Mouse (Mus musculus): Measurements from ENCODE around the gene Trim44. TPM values are rescaled to one million over a fixed set of nuclear protein-coding genes. Genes with fewer than 3 reads are reported as not detected.

The Trim44 gene
- polyA plus RNA-seq, 1 experiment from 2014 or later, result 88.6 TPM

- POLR2A ChIA-PET, result interaction anchor here (0.7 kb wide), 1 partner anchor 50 kb away, joined by 3 read pairs; no protein-coding TSS in a partner anchor
- no peaks in the 10 kb centered on the region for H3K27me3 ChIP-seq
- TF ChIP-seq CTCF (IDR thresholded peaks at IDR 0.05), result no peak
- ATAC-seq, result no peak
- in situ Hi-C loops (cut with MboI; ENCODE audit: low pct_unique_long_range_greater_than_20kb), result no loop called here
- CTCF ChIA-PET, result interaction anchor here (1.6 to 1.8 kb wide), 2 partner anchors 8 to 29 kb away, joined by 4 to 6 read pairs; no protein-coding TSS in a partner anchor
- DNase-seq (ENCODE audit: low read depth, low spot score), result no peak
Measured at GRCm38 (mm10) chr2:102325921-102326320, 81.7 kb downstream of the Trim44 start.

GRCm38 (mm10) chr2:102324336-102324735 is 83.3 kb downstream of the Trim44 start:
- ATAC-seq (no peak), DNase-seq (ENCODE audit: low read depth, low spot score) (no peak)
- TF ChIP-seq CTCF (IDR thresholded peaks at IDR 0.05), result no peak
- in situ Hi-C loops (cut with MboI; ENCODE audit: low pct_unique_long_range_greater_than_20kb), result no loop called here
- H3K27me3 ChIP-seq, result no peaks in the 10 kb centered on the region
- ChIA-PET POLR2A (no interaction called here), CTCF (interaction anchor here (1.0 to 1.6 kb wide), 2 partner anchors 9 to 42 kb away, joined by 3 to 4 read pairs; no protein-coding TSS in a partner anchor)

DNA sequence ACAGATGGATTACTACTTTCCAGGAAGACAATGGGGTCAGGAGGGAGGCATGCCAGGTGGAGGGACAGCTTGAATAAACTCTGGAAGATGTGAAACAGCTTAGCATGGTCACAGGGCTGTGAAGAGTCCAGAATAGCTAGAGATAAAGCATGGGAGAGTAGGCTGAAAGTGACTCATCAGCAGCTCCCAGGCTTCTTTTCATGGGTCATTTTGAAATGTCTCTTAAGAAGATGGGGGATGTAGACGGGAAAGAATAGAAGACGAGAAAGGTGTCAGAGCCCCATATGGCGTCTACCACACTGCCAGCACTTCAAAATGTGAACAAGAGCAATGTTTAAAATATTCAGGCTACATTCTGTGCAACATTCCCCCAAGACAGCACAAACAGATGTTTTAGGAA is 91.1 kb downstream of the Trim44 start:
- ATAC-seq, result no peak
- H3K27me3 ChIP-seq, result no peaks in the 10 kb centered on the region
- in situ Hi-C loops (cut with MboI; ENCODE audit: low pct_unique_long_range_greater_than_20kb), result no loop called here
- no peak for DNase-seq (ENCODE audit: low read depth, low spot score)
- ChIA-PET CTCF (no interaction called here), POLR2A (no interaction called here)
- TF ChIP-seq CTCF (IDR thresholded peaks at IDR 0.05), result no peak

DNA sequence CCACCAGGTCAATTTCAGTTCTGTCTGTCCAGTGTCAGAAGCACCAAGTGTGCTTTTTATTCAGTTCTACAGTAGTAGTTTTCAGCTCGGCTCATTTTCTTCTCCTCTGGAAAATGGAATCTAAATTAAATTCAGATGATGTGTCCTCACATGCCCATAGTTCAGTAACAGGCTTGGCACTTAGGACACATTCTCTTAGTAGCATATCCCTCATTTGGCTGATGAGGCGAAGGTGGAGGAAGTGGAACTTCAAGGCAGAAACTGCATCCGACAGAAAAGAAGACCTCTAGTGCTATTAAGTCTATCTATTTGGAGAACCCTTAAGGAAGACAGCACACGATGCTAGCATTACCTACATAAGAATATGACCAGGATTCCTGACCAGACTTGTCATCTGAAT is 92.5 kb downstream of the Trim44 start:
- POLR2A ChIA-PET, result interaction anchor here (0.5 kb wide), 1 partner anchor 167 kb away, joined by 3 read pairs; no protein-coding TSS in a partner anchor
- H3K27me3 ChIP-seq, result no peaks in the 10 kb centered on the region
- CTCF ChIA-PET, result interaction anchor here (1.3 to 1.5 kb wide), 3 partner anchors 12 to 25 kb away, joined by 3 to 4 read pairs (median 3); no protein-coding TSS in a partner anchor
- ATAC-seq (no peak), DNase-seq (ENCODE audit: low read depth, low spot score) (no peak)
- in situ Hi-C loops (cut with MboI; ENCODE audit: low pct_unique_long_range_greater_than_20kb), result no loop called here
- no peak for TF ChIP-seq CTCF (IDR thresholded peaks at IDR 0.05)

- H3K27me3 ChIP-seq, result no peaks in the 10 kb centered on the region
- CTCF ChIA-PET, result interaction anchor here (1.3 to 1.5 kb wide), 3 partner anchors 12 to 25 kb away, joined by 3 to 4 read pairs (median 3); no protein-coding TSS in a partner anchor
- TF ChIP-seq CTCF (IDR thresholded peaks at IDR 0.05), result no peak
- ATAC-seq (no peak), DNase-seq (ENCODE audit: low read depth, low spot score) (peak; percentile 34)
- POLR2A ChIA-PET, result interaction anchor here (0.5 kb wide), 1 partner anchor 166 kb away, joined by 3 read pairs; no protein-coding TSS in a partner anchor
- in situ Hi-C loops (cut with MboI; ENCODE audit: low pct_unique_long_range_greater_than_20kb), result no loop called here
Measured at GRCm38 (mm10) chr2:102314610-102315009, 93.0 kb downstream of the Trim44 start.

DNA sequence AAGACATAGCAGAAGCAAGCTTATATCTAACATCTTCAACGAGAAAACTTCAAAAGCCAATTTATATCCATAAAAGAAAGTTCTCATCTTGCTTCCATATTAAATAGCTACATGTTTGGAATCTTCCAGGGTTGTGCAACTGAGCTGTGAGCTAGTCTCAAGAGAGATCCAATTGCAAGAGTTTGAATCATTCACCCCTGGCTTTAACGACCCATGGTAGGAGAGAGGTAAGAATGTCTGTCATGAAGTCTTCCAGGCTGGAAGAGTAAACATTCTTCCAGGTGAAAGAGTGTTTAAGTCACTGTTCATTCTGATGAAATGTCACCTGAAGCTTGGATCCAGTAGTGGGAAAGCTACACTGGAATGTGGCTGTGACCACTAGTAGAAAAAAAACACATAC is 93.6 kb downstream of the Trim44 start:
- in situ Hi-C loops (cut with MboI; ENCODE audit: low pct_unique_long_range_greater_than_20kb), result no loop called here
- ATAC-seq, result no peak
- CTCF ChIA-PET, result interaction anchor here (1.3 kb wide), 2 partner anchors 13 to 24 kb away, joined by 3 to 4 read pairs; no protein-coding TSS in a partner anchor
- TF ChIP-seq CTCF (IDR thresholded peaks at IDR 0.05), result no peak
- POLR2A ChIA-PET, result interaction anchor here (1.0 to 1.1 kb wide), 2 partner anchors 20 to 66 kb away, joined by 3 read pairs; no protein-coding TSS in a partner anchor
- no peaks in the 10 kb centered on the region for H3K27me3 ChIP-seq
- no peak for DNase-seq (ENCODE audit: low read depth, low spot score)

GRCm38 (mm10) chr2:102312903-102313302 is 94.7 kb downstream of the Trim44 start:
- no peak for DNase-seq (ENCODE audit: low read depth, low spot score)
- no peaks in the 10 kb centered on the region for H3K27me3 ChIP-seq
- ChIA-PET POLR2A (interaction anchor here (0.7 kb wide), 1 partner anchor 88 kb away, joined by 3 read pairs; no protein-coding TSS in a partner anchor), CTCF (interaction anchor here (1.3 kb wide), 1 partner anchor 10 kb away, joined by 4 read pairs; no protein-coding TSS in a partner anchor)
- TF ChIP-seq CTCF (IDR thresholded peaks at IDR 0.05), result no peak
- in situ Hi-C loops (cut with MboI; ENCODE audit: low pct_unique_long_range_greater_than_20kb), result no loop called here
- ATAC-seq, result no peak

- DNase-seq (ENCODE audit: low read depth, low spot score), result no peak
- TF ChIP-seq CTCF (IDR thresholded peaks at IDR 0.05), result no peak
- ATAC-seq, result no peak
- ChIA-PET POLR2A (no interaction called here), CTCF (interaction anchor here (1.0 to 1.2 kb wide), 2 partner anchors 10 to 18 kb away, joined by 3 to 4 read pairs; no protein-coding TSS in a partner anchor)
- in situ Hi-C loops (cut with MboI; ENCODE audit: low pct_unique_long_range_greater_than_20kb), result no loop called here
- H3K27me3 ChIP-seq, result no peaks in the 10 kb centered on the region
Measured at GRCm38 (mm10) chr2:102303274-102303673, 104.4 kb downstream of the Trim44 start.

DNA sequence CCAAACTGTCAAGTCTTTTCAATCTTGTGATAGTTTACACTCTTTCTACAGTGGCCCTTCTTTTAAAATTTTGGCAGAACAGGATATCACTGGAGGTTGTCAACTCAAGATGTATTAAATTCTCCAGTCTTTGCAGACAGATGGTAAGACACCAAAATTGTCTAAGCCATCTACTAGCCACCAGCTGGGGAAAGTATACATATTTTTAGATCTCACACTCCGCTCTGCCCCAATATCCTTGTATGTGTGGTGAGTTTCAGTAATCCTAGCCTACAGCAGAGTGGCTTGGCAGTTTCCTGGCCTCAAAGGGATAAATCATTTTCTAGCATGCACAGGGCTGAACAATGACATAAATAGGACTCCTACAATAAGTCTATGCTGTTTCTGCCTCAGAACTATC is 105.1 kb downstream of the Trim44 start:
- no peak for ATAC-seq
- no peak for DNase-seq (ENCODE audit: low read depth, low spot score)
- no peak for TF ChIP-seq CTCF (IDR thresholded peaks at IDR 0.05)
- POLR2A ChIA-PET, result no interaction called here
- no peaks in the 10 kb centered on the region for H3K27me3 ChIP-seq
- in situ Hi-C loops (cut with MboI; ENCODE audit: low pct_unique_long_range_greater_than_20kb), result no loop called here
- CTCF ChIA-PET, result no interaction called here

GRCm38 (mm10) chr2:102294827-102295270 is 112.8 kb downstream of the Trim44 start:
- CTCF ChIA-PET, result interaction anchor here (1.9 kb wide), 1 partner anchor 11 kb away, joined by 5 read pairs; no protein-coding TSS in a partner anchor
- DNase-seq (ENCODE audit: low read depth, low spot score) (no peak), ATAC-seq (no peak)
- POLR2A ChIA-PET, result no interaction called here
- no peak for TF ChIP-seq CTCF (IDR thresholded peaks at IDR 0.05)
- in situ Hi-C loops (cut with MboI; ENCODE audit: low pct_unique_long_range_greater_than_20kb), result no loop called here
- no peaks in the 10 kb centered on the region for H3K27me3 ChIP-seq

DNA sequence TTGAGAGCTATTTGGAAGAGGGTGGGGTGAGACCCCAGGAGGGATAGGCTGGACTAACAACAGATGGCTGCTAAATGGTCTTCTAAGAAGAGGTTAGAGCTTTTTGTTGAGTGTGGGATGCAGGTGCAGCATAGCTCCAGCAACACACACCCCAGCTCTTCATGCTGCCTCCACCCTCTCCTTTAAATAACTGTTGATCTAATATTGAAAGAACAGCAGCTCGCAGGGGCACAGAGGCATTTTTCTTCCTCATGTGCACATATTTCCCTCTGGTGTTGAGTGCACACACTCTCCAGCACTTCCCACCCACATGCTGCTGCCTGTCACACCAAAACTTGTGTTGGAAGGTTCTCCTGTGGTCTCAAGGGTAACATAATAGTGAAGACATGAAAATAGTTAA is 114.4 kb downstream of the Trim44 start:
- ChIA-PET POLR2A (no interaction called here), CTCF (no interaction called here)
- DNase-seq (ENCODE audit: low read depth, low spot score), result no peak
- H3K27me3 ChIP-seq, result no peaks in the 10 kb centered on the region
- no peak for TF ChIP-seq CTCF (IDR thresholded peaks at IDR 0.05)
- no peak for ATAC-seq
- in situ Hi-C loops (cut with MboI; ENCODE audit: low pct_unique_long_range_greater_than_20kb), result no loop called here
